Mouse (Mus musculus) monocyte, adult 2 months (primary cell): ENCODE data around the gene Serpinb7.

ENCODE experiments used
- DNase-seq, 2 experiments: peaks; one replicate each; pipeline ENCODE4 v3.0.0; 2022; ENCODE audit warnings: low spot score in 2 of 2, low read depth in 1 of 2

The Serpinb7 gene

GRCm38 (mm10) chr1:107399355-107399754 lies at the start of gene Serpinb7:
Serpinb7 (plus strand) TSS chr1:107399655.
- DNase-seq: no peak

DNA sequence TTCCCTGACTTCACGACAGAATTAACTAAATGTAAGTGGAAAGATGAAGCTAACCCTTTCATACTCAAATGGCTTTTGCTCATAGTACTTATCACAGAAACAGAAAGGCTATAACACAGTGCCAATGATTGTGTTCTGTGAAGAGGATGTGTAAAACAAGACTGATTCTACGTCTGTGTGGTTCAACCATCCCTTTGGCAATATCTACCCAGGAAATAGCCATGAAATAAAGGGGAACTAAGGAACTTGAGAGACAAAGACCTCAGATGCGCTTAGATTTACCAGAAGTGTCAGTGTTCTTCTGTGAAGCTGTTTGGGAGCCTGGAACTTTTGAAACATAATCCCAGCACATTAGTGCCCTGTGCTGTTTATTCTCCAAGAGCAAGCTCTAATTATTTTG lies 49.1 kb upstream of the Serpinb7 start:
- no peak for DNase-seq

DNA sequence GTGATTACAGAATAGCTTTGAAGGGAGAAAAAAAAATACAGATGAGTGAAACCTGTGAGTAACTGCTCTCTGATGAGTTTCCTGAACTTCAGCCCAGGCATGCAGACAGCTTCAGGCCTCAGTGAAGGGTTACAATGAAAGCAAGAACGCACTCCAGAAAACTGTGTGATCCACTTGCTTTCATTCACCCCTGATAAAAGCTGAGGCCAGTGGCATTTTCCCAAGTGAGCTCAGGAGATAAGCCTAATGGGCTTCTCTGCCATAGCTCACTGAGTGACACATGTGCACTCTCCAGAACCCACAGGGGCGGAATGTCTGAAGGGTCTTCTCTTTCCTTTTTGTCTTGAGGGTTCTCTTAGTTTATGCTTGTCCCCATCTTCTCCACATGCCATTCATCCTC lies 48.3 kb upstream of the Serpinb7 start:
- DNase-seq: no peak

DNA sequence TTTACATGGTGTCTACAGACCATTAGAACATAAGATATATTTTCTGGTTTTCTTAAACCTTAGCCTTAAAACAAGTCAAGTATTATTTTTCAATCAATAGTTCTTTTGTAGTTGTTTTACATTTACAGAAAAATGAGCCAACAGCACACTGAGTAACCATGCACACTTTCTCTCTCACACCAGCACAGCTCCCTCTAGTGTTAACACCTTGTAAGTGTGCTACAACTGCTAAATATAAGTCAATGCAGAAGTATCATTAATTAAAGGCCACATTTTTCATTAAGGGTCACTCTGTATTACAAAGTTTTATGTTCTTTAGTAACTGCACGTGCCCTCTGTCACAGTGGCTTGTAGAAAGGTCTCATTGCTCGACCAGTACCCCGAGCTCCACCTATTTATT lies 46.4 kb upstream of the Serpinb7 start:
- DNase-seq: no peak

DNA sequence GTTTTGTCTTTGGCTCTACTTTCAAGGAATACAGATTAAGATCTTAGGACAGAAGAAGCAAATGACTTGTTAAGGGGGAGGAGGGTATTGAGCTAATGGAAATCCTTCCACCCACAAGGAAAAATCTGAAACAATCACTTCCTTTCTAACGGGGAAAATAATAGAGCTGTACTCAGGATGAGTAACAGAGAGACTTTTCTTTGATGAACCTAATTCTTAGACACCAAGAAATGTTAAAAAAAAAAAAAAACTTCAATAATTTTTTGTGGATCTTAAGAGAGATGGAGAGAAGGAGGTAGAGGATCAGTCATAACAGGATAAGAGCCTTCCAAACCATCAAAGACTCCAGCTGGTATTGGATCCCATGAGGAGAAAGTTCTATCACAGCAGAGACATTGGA lies 38.6 kb upstream of the Serpinb7 start, which contains the start of gene Serpinb11:
Gene Serpinb11 (plus strand): TSS at position 301 of the 400 bp plus-strand sequence.
- DNase-seq: no peak

- DNase-seq: no peak
Measured at GRCm38 (mm10) chr1:107365973-107366372, 33.5 kb upstream of the Serpinb7 start.

DNA sequence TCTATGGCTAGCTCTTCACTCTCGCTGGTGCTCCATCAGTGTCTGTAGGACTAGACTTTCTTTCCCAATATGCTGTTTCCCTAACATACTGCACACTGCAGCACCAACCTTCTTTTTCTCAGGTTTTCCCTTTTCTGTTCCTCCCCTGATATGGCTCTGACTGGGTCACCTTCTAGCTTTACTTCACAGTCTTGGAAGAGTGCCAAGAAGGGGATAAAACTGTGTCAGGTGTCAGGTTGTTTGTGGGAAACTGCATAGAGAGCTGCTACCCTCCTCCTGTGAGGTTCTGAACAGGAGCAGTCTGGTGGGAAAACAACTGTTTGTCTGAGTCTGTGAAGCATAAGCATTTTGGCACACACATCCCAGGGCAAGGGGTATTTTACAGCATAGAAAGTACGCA lies 30.5 kb upstream of the Serpinb7 start:
- no peak for DNase-seq

GRCm38 (mm10) chr1:107376952-107377351 lies 22.5 kb upstream of the Serpinb7 start:
- no peak for DNase-seq

GRCm38 (mm10) chr1:107378368-107378767 lies 21.1 kb upstream of the Serpinb7 start:
- no peak for DNase-seq

DNA sequence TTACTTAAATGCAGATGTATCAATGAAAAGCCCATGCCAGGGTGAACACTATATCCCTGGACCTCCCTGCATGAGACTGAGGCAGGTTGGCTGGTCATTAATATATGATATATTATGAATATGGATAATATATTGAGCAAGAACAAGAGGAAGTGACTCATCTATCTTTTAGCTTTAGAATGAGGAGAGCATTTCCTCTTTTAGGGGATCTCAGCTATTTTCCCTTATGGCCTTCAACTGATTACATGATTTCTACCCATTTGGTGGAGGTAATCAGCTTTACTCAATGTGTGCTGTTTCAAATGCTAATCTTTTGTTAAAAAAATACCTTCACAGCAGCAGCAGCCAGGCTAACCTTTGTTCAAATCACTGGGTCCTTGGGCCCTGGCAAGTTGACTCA lies 18.0 kb upstream of the Serpinb7 start:
- no peak for DNase-seq

DNA sequence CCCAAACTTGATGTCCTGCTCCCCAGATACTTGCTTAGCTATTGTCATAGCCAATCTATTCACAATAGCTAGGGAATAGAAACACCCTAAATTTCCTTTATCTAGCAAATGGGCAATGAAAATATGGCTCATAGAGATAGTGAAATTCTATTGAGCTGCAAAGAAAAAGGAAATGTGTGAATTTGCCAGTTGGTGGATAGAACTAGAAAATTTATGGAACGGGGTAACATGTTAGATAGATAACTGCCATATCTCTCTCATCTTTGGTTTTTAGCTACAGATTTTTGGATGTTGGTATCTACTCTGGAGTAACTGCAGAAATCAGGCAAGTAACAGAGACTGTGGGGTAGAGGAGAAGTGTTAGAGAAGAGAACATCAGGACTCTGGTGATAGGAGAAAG lies 17.1 kb upstream of the Serpinb7 start:
- no peak for DNase-seq

- DNase-seq: no peak
Measured at GRCm38 (mm10) chr1:107384532-107384931, 14.9 kb upstream of the Serpinb7 start.

GRCm38 (mm10) chr1:107389753-107390152 lies 9.7 kb upstream of the Serpinb7 start:
- DNase-seq: no peak

DNA sequence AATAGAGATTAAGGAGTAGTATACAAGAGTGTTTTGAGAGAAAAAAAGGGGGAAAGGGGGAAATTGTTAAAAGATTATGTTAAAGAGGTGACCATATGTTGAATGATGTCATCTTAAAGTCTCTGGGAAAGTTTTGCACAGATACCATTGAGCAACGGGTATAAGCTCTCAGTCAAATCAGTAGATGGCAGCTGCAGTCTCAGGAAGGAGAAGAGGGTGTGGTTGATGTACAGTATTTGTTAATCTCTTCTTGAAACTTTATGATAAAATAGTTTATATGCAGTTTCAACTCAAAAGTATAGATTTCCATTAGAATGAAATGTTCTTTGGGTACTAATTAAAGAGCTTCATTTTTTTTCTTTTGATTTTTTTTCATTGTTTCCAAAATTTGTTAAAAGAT lies 2.0 kb upstream of the Serpinb7 start:
- DNase-seq: no peak

DNA sequence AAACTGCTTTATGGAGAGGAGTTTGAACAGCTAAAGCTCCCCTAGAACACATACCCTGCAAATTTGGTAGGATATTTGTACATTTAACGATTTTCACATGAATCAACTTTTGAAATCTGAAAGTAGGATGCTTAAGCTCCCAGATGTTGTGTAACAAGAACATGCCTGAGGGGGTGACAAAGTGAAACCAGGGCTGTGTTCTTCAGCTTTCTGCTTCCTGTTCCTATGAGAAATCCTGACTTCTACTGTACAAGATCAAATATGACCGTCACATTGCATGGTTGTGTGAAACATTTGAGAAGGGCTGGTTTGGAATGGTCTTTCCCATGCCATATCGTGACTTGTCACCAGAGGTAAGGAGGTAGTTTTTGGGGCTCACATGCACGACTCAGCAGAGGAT lies 2.6 kb downstream of the Serpinb7 start:
- DNase-seq: no peak

GRCm38 (mm10) chr1:107414650-107415049 lies 15.2 kb downstream of the Serpinb7 start:
- no peak for DNase-seq

GRCm38 (mm10) chr1:107422487-107422886 lies 23.0 kb downstream of the Serpinb7 start:
- no peak for DNase-seq

DNA sequence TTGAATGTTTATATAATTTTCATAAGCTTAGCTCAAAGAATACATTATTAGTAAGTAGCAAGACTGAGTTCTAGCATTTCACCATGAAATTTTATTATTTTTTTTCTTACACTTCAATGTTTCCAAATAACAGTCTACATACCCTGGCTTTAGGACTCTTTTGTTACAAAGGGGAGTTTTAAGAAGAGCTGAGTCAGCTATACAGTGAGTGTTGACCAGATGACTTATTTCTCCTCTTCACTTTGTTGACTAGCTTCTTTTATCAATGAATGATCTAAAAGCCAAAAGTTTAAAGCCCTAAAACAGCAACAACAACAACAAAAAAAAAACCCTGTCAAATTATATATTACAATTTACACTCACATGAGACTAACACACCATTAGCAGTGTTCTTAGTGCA lies 31.8 kb downstream of the Serpinb7 start:
- DNase-seq: no peak

DNA sequence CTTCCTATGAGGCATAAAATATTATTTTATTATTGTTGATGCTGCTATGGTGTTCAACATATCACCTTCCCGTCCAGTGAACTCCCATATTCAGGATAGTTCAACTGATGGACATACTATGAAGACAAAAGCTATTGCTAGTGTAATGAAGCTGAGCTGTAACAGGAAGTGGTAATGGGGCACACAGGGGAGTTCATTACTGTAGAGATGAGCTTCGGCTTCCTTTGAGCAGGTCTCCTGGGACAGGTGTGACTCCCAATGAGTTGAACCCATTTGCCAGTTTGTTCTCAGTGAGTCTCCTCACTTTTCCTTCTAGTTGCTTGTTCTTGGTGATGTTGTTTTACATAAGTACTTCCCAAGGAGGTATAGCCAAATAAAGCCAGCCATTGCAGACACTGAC lies 36.1 kb downstream of the Serpinb7 start:
- no peak for DNase-seq

DNA sequence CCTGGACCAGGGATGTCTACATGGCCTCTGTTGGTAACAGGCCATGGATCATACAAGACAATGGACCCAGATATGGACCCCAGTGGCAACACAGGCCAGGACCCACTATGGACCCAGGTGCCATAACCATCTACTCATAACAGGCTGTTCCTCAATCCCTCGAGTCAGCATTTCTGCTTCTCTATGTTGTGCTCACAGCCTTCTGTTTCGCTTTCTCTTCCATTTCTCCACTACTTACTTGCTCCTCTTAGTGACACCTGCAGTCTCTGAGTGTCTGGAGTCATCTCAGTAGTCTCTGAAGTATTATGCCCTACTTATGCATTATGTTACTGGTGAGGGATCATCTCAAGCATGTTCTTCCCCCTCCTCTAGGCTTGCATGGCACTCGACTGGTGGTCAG lies 40.0 kb downstream of the Serpinb7 start:
- no peak for DNase-seq

GRCm38 (mm10) chr1:107445352-107445751 lies 45.9 kb downstream of the Serpinb7 start:
- DNase-seq: no peak

- no peak for DNase-seq
Measured at GRCm38 (mm10) chr1:107447228-107447931, 47.9 kb downstream of the Serpinb7 start.

DNA sequence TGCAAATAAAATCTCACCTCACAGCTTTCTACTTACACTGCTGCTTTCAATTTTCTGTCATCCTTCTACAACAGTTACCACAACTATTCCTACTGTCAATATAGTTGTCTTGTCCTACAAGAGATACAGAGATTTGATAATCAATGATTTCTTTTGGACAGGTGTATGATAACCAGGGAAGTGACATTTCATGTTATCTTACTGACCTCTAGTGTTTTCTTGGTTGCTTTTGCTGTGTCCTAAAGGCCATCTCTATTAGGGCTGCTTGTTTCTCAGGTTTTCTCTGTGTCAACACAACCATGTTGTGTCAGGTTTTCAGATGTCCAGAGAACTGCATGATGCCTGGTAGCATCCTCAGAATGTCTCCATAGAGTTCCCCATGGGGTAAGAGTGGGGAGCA lies 80.5 kb downstream of the Serpinb7 start:
- DNase-seq: no peak
